Mouse (Mus musculus) spleen, postnatal 4 days (tissue): ENCODE data around the gene Cd36.
"Not testable (repeated sequence)": the region's sequence is repeated elsewhere in the genome, so short reads cannot be mapped to it uniquely, and the experiment has no call there.

ENCODE experiments used
- DNase-seq, 2 experiments: peaks; one replicate each; pipeline ENCODE4 v3.0.0; 2022; ENCODE audit warnings: low spot score in 2 of 2

Gene Cd36

DNA sequence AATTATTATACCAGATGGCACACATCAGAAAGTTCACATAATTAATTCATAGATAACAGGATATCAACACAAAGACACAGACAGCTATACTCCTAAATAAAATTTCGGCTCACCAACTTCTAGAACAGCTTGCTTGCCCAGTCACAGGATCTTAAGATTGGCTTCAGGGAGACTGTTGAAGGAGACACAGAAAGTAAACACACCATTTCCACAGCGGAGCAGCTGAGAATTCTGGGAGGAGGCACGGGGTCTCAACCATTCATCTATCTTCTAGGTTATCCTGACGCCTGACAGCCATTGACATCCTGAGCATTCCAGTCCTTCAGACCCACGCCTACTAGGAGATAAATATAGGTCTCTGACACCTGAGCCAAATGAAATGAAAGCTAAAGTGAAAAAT is at the start of gene Cd36:
Cd36 (minus strand) TSS at position 204 of the 400 bp plus-strand sequence.
- no peak for DNase-seq

DNA sequence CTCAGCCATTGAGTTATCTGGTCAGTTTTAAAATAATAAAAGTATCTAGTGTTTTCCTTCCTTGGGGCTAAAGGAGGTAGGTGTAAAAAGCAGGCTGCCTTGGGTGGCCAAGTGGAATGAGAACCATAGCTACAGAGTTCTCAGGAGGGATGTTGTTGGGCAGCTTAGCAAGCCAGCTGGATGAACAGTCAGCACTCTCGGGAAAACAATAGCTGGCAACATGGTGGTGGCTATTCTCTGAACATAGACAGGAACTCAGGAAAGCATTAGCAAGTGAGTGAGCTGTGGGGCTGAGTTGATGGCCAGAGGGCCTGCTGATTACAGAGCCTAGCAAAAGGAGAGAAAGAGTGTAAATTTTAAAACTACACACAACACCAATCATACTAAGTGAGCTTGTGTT is 45.9 kb upstream of the Cd36 start:
- no peak for DNase-seq

DNA sequence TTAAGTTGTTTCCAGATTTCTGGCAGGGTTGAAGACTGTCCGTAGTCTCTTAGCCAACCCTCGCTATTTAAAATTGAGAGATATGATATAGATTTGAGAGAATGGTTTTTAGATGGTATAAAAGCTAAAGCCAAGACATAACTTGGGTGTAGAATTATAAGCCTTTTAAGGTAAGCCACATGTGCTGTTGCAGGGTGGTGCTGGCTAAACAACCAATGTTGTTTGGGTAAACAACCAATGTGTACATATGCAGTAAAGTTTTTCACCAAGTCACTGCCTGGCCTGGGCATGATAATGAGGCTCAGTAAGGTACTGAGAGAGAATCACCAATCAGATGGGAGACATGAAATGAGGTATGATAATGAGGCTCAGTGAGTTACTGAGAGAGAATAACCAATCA is 43.0 kb upstream of the Cd36 start:
- not testable (repeated sequence) for DNase-seq

DNA sequence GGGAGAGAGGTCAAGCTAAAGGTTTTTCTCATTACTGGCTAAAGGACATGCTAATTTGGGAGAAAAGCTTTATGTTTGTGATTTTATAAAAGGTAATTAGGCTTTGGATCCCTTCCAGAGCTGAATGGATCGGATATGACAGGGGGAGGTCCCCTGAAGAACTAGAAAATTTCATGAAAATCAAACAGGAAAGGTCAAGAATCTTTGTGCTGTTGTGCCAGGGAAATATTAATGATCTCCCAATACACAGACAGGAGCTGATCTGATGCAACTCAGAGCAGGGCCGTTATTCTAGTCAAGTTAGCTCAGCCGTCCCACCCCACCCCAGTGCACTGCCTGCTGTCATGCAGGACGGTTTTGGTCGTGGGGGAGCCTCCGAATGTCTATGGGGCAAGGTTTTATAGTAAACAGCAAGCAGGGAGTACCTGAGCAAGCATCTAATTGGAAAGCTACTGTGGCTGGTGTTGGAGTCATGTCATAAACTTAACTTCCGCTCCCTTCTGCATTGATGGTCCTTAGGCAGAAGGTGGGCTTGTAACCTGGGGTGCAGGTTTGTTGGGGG is 40.5 kb upstream of the Cd36 start:
- DNase-seq = peak in 1 of 2 experiments; percentile 51

DNA sequence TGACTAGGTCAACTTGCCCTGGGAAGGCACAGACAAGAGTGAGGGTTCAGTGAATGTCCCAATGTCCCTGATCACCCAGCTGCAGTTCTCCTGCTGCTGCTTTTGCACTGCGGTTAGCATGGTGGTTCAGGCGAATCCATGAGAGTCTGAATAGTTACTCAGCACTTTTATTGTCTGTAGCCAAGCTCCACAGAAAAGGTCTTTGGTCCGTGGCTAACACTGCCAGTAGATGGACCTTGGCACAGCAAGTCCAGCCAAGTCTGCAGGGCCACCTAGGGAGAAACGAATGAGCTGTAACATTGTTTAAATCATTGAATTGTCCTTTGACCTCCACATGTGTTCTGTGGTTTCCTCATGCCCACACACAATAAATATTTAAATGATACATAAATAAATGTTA is 39.9 kb upstream of the Cd36 start:
- no peak for DNase-seq

DNA sequence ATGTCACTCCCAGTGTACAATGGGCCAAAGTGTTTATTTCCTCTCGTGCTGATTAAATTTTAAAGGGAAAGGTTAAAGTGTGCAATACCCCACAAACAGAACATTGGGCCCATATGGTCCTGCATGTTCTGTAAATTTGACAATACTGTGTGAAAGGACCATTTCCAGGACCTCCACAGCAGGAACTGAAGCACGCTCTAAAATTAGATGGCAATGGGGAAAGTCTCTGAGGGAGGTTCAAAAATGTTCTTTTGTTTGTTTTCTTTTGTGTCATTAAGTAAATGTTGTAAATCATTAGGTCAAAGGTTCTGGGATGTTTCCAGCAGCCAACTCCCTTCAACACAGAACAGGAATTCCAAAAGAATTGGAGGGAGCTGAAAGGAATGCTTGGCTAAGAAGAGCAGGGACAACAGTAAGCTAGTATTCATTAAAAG is 35.5 kb upstream of the Cd36 start:
- no peak for DNase-seq

DNA sequence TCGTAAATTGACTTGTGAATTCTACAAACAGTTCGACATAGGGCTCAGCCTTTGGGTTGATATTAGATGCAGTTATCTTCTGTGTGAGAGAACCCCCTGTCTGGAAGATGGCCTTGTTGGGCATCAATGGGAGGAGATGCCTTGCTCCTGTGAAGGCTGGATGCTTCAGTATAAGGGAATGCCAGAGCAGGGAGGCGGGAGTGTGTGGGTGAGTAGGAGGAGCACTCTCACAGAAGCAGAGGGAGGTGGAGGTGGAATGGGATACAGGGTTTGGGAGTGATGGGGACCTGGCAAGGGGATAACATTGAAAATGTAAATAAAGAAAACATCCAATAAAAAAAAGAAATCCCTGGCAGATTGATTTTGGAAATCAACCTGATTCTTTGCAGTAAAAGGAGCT is 35.0 kb upstream of the Cd36 start:
- no peak for DNase-seq

DNA sequence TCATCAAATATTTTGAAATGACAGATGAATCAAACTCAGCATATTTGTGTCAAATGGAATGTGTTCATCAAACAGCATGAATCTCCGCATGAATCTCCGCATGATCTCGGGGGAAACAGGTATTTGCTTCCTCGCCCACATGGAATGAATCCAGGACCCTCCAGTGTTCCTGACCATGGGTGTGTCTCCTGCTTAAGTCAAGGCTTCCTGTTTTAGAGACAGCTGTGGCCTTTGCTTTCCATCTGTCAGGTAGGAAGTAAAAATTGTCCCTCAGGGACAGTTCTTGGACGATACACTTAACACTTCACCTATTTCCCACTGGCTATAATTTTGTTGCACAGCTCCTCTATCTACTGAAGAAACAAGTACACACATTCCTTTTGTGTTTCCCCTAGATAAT is 30.4 kb upstream of the Cd36 start:
- no peak for DNase-seq

DNA sequence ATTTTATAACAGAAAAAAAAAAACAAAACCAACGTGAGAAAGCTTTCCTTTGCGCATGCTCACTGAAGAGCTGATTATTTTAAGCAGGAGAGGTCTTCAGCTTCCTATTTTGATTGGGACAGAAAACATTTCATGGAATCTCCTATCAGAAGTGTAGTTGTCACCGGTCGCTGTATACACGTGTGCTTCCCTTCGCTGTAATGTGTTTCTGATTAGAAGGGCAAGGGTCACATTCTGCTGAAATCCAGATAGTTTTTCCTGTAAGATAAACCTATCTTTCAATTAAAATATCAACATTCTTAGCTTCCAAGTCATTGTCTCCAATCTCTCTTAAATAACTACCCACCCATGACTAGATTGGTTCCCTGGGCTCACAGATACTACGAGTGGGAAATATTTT is 16.2 kb upstream of the Cd36 start:
- DNase-seq = no peak

DNA sequence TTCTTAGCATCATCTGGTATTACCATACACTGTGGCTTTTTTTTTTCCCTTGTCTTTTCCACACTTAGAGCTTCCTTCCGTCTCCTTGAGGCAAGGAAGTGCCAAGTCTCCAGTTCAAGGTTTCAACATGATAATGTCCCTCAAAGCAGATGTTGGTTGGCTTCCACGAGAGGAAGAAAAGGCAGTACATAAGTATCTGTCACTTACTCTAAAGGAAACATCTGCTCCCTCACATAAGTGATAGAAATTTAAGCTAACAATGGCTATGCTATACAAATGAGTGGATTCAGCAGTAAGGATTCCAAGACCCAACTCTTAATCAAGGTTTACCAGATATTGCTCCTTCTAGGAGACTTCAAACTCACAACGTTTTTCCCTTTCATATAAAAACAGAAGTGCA is 10.3 kb upstream of the Cd36 start:
- DNase-seq = no peak

DNA sequence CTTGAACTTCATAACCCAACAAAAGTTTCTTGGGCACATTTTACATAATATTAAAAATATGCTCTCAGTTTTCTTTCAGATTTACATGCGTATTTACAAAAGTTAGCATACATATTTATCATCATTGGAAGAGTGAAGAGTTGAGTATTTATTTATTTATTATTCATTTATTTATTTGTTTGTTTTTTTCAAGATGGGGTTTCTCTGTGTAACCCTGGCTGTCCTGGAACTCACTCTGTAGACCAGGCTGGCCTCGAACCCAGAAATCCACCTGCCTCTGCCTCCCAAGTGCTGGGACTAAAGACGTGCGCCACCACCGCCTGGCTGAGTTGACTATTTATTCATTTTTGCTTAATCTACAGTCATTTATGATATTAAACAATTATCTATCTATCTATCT is 9.0 kb upstream of the Cd36 start:
- DNase-seq = not testable (repeated sequence)

DNA sequence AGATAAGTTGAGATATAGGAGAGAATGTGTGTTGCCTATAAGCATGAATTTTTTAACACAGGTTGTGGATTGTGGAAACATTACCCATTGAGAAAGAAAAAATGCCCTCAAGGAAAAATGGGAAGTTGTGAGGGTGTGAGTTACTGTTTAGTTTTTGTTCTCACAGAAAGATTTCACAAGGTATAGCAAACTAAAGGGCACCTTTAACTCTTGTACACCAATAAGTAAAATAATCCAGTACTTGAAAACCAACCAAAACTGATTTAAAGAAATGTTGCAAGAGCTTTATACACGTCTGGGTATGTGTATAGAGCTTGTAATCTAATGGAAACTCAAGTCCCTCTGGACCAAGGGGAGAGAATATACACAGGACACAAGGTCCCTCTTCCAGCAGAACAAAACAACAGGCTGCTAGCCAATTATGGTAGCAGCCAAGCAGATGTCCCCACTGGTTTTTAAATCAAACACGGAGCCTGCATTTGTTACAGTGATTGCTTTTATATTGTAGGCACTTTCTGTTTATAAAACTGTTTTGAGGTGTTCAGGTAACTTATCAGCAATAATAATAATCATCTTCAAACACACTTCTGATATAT is 5.1 kb upstream of the Cd36 start:
- DNase-seq = no peak

DNA sequence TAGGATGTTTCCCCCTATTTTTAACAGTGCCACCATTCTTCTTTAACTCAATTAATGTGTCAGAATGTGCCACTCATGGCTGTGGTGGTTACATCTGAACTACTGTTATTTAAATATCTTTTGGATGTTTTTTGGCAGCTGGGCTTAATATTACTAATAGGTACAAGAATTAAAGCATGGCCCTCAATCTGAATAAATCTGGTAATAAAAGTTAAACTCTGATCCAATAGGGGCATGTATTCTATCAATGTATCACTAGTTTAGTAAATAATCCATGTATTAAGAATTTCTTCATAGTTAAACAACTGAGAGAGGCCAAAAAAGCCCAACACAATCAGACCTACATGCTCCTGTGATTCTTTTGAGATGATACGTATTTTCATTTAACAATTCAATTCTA is 690 bp upstream of the Cd36 start:
- no peak for DNase-seq

DNA sequence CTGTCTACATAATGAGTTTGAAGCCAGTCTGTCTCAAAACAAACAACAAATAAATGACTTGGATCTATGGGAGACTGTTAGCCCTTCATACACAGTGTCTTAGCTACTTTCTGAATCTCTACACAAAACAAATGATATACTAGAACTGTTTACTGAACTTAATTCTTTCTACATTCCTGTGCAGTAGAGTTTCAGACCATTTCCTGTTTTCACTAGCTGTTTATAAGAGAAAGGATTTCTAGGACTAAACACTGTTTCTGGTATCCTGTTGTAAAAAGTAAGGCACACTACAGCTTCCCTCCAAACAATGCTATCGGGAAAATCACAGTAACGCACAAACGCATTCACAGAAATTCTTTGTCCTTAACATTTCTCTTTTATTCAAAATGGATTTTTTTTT is 2.2 kb downstream of the Cd36 start:
- no peak for DNase-seq

DNA sequence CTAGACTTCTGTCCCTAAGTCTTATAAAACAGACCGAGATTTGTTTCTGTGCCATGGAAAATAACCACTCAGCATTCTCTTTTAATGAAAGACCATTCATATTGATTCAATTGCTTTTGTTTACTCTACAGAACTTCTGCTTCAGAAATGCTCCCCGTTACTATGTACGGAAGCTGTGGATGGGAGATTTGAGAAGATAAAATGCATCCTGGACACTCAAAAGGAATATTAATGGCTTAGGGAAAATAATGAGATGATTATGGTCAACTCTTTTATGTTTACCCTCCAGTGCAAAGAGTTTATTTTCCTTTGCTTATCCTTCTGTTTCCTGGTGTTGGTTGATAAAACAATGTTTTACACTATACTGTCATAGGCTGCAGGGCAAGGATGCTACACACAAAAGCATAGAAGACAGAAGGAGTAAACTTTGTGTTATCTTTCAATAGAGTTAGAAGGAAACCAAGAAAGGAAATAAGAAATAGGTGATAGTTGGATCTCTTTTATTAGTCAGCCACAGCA is 5.2 kb downstream of the Cd36 start:
- no peak for DNase-seq

DNA sequence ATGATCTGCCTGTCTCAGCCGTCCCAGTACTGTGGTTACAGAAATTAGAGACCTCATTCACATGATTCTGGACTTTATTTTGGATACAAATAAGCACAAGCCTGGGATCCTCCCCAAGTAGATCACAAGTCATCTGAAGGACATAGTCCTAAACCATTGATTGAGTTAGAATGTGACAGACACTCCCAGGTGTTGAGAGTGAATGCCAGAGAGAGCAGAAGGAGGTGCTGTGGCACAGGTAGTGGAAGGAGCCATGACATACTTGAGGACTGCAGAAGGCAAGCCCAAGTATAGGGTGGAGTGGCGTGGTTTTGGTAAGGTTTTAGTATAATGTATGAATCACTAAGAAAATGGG is 7.1 kb downstream of the Cd36 start:
- no peak for DNase-seq

DNA sequence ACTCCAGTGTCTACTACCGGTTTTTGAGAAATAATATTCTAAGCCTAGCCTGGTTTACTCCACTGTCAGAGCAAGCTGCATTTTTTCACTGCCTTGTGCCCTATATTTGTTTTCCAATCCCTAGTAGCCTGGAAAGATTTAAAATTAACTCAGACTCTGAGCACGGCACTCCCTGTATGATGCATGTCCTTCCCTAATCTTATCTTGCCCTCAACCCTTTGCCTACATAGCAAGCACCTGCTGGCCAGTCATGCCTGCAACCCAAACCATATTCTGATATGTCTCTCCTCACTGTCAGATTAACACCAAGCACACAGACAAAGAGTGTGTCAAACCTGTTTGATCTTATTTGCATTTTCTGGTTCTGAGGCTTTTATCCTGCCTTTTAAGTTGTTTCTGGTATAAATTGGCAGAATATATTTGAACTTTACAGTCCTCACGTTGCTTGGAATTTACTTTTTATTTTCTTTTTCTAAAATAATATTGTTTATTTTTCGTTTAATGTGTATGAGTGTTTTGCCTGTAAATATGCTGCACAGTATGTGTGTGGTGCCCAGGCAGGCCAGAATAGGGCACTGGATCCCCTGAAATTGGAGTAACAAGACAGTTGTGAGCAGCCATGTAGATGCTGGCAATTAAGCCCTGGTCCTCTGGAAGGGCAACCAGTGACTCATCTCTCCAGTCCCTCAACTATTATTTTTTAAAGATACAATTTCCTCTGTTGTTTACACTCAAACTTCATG is 7.6 kb downstream of the Cd36 start:
- no peak for DNase-seq

DNA sequence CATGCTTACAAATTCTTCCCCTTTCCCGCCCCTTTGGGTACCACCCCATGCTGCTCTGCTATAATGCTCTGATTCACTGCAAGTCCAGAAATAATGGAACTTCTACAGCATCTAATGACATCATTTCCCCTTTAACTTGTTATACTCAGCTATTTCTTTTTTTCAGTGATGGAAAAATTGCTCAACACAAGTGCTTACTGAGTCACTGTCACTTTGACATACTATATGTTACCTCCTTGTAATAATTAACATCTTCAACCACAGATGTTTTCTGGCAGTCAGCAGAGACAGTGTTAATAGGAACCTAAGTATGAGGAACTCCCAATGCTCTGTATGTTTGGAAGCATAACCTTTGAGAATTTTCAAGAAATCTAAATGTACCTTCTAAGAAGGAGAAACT is 8.7 kb downstream of the Cd36 start:
- DNase-seq = no peak

DNA sequence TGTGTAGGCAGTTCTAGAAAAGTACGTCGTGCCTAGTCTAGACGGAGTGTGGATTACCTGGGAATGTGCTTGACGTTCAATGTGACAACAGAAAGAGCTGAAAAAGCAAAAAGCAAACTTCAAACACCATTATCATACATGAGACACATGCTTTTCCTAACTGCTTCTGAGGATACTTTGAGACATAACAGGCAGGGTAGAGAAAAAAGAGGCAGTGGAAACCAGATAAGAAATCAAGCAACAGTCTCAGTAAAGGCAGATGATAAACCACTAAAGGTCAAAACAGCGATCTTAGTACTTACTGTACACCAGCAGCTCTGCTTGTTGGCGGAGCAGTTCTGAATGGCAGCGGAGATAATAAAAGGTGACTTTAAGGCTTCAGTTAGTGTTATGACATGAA is 11.6 kb downstream of the Cd36 start:
- DNase-seq = no peak

DNA sequence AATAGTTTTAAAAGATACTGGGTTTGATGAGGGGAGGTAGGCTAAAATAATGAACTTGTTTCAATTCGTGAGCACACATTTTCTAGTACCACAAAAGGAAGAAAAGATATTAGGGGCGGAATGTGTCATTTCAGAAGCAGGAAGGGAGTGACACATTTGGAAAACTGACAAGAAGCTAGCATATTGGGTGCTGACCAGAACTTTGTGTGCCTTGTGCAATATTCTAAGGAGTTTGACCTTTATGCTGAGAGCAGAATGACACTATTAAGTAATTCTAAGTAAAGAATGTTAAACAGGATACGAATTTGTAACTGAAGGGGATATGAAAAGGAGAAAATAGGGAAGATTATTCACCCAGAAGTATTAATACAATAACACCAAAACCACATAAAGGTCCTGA is 12.0 kb downstream of the Cd36 start:
- no peak for DNase-seq

DNA sequence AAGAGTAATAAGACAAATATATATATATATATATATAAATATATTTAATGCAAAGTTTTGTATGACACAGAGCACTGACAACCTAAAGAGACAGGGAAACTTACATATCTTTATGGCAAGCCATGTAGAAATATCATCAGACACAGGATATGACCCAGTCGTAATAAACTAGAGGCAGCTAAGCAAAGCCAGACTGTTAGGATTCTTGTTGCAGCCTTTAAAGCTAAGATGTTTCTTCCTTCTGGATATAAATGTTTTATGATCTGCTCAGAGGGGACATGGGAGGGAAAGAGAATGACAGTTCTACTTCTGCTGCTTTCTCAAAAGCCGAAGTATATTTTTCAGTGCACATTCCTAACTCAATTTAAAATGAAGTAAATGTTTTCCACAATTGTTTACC is 14.3 kb downstream of the Cd36 start:
- no peak for DNase-seq

DNA sequence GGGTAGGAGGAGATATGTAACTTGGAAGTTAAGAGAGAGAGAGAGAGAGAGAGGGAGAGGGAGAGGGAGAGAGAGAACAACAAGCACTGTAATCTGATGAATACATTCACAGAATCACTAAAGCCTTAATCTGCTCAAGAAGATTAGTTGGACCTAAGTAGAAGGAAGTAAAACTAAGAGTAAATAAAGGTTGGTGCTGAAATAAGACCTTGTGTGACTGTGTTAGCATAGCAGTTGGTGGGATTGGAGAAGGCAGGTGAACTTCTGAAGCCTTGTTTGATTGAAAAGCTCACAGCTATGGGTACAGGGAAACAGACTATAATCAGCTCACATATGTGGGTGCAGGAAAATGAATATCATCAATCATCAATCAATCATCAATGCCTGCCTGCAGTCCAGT is 23.2 kb downstream of the Cd36 start:
- no peak for DNase-seq

DNA sequence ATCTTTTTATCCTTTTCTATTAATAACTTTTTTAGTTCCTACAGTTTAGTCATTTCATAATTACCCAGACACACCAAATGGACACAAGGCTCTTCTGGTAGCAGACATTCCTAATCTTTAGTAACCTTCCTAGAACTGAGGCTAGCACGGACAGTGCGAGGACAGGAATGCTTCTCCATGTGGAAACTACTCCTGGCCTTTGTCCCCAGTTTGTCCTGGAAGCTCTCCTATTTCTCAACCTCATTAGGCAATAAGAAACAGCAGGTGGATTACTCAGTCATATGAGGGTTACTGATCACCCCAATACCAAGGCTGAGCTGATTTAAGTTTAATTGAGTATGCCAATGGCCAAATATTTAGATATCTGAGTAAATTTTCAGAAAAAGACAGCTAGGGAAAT is 25.5 kb downstream of the Cd36 start:
- no peak for DNase-seq
